Mouse (Mus musculus): Measurements from ENCODE around the gene Syndig1l. TPM values are rescaled to one million over a fixed set of nuclear protein-coding genes. Genes with fewer than 3 reads are reported as not detected.

Gene Syndig1l
- polyA plus RNA-seq, 1 experiment, result 0.48 TPM

DNA sequence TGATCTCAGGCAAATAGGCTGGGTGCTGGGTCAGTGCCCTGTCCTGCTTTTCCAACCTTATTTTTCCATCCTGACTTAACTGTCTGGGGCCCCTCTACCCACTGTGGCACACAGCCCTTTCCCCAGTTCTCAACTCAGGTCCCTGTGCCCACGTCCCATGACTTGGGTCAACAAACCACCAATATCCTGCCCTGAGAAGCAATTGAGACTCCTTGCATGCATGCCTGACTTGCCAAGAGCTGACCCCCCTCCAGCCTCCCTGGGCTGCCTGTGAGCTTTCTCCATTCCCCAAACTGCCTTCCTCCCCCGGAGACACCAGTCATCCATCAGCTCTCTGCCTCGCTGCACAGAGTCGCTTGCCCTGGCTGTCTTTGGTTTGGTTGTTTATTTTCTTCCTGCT is 28.4 kb upstream of the Syndig1l start:
- no peak for DNase-seq (ENCODE audit: low read depth in 1 of 2, low spot score in 2 of 2)
- no peak for TF ChIP-seq CTCF (IDR thresholded peaks at IDR 0.05; ENCODE audit: extremely low read depth, insufficient read depth, insufficient read length, insufficient replicate concordance)
- TF ChIP-seq POLR2A (IDR thresholded peaks at IDR 0.05; ENCODE audit: low read depth, low read length), result no peak
- H3K27ac ChIP-seq (ENCODE audit: insufficient read depth, low read length), result no peak overlapping the region
- H3K36me3 ChIP-seq (ENCODE audit: control insufficient read depth, insufficient read depth, low read length), result no peaks in the 10 kb centered on the region
- WGBS, result 69% methylated on average over 4 of the region's 4 CpGs
- H3K27me3 ChIP-seq (ENCODE audit: control insufficient read depth, insufficient read depth, low read length), result no peaks in the 10 kb centered on the region
- H3K4me3 ChIP-seq (ENCODE audit: extremely low read depth, insufficient read depth, insufficient read length), result no peak overlapping the region
- no peaks in the 10 kb centered on the region for H3K4me1 ChIP-seq (ENCODE audit: control insufficient read depth, insufficient read depth, insufficient read length)

DNA sequence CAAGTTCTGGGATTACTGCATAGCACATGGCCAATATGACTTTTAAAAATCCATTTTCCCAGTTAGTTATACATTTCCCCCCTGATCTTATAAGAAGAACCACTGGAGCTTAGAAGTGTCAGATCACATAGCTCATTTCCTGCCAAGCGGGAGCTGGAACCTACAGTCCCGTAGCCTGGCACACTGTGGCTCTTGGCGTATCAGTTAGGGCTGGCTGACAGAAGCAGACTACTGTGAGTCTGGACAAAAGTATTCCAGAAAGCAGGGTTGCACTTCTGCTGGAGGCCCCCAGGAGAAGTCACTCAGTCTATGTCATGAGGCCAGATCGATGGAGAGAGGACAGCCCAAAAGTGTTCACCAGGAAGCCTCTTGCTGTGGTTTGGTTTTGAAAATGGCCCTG is 27.8 kb upstream of the Syndig1l start:
- DNase-seq (ENCODE audit: low read depth in 1 of 2, low spot score in 2 of 2), result no peak
- 63% methylated on average over 4 of the region's 4 CpGs for WGBS
- H3K4me3 ChIP-seq (ENCODE audit: extremely low read depth, insufficient read depth, insufficient read length), result no peak overlapping the region
- no peak for TF ChIP-seq CTCF (IDR thresholded peaks at IDR 0.05; ENCODE audit: extremely low read depth, insufficient read depth, insufficient read length, insufficient replicate concordance)
- TF ChIP-seq POLR2A (IDR thresholded peaks at IDR 0.05; ENCODE audit: low read depth, low read length), result no peak
- no peak overlapping the region for H3K27ac ChIP-seq (ENCODE audit: insufficient read depth, low read length)
- no peaks in the 10 kb centered on the region for H3K36me3 ChIP-seq (ENCODE audit: control insufficient read depth, insufficient read depth, low read length)
- H3K4me1 ChIP-seq (ENCODE audit: control insufficient read depth, insufficient read depth, insufficient read length), result no peaks in the 10 kb centered on the region
- no peaks in the 10 kb centered on the region for H3K27me3 ChIP-seq (ENCODE audit: control insufficient read depth, insufficient read depth, low read length)

DNA sequence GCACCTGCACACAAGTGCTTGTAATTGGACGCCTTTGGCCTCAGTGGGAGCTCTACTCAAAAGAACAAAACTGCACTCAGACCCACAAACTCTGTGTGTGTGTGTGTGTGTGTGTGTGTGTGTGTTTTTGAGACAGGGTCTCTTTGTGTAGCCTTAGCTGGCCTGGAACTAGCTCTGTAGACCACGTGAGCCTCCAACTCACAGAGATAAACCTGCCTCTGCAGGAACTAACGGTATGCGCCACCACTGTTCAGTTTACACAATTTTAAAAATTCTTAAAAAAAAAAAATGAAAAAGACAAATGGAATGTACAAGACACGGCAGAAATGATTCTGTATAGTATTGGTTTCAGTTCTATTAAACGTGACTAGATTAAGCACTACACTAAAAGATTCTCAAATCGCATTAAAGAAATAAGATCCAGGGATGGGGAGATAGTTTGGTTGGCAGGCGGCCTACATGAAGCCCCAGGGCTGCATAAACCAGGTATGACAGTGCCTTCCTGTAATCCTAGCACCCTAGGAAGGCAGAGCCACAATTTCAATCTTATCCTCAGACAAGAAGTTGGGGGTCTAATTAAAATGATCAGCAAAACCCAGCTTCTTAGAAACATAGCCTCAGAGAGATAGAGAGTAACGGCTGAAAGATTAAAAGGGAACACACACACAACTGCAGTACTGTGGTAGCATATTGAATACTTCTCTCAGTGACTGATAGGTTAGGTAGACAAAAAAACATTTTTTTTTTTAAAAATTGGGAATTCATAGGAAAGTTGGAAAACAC is 20.0 kb upstream of the Syndig1l start:
- no peak for TF ChIP-seq POLR2A (IDR thresholded peaks at IDR 0.05; ENCODE audit: low read depth, low read length)
- TF ChIP-seq CTCF (IDR thresholded peaks at IDR 0.05; ENCODE audit: extremely low read depth, insufficient read depth, insufficient read length, insufficient replicate concordance), result no peak
- 86% methylated on average over 9 of the region's 9 CpGs for WGBS
- no peaks in the 10 kb centered on the region for H3K4me1 ChIP-seq (ENCODE audit: control insufficient read depth, insufficient read depth, insufficient read length)

DNA sequence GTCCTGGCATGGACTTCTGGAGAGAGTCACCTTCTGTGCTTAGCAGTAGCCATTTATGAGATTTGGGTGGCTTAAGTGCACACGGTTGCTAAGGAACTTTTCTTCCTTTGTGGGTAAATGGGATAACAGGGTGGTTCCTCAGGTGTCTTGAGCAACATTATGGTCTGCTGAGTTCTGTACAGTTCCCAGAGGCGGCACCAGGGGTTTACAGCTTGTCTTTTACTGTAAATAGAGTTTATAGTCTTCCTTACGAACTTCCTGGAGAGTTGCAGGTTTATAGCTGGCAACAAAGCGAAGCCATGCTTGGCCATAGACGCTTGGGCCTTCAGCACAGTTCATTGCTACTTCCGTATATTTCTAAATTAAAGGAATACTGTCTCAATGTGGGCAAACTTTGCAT is 15.9 kb upstream of the Syndig1l start:
- no peak overlapping the region for H3K27ac ChIP-seq (ENCODE audit: insufficient read depth, low read length)
- no peaks in the 10 kb centered on the region for H3K4me1 ChIP-seq (ENCODE audit: control insufficient read depth, insufficient read depth, insufficient read length)
- no peak overlapping the region for H3K4me3 ChIP-seq (ENCODE audit: extremely low read depth, insufficient read depth, insufficient read length)
- no peaks in the 10 kb centered on the region for H3K27me3 ChIP-seq (ENCODE audit: control insufficient read depth, insufficient read depth, low read length)
- no peak for DNase-seq (ENCODE audit: low read depth in 1 of 2, low spot score in 2 of 2)
- WGBS, result 85% methylated on average over 6 of the region's 6 CpGs
- H3K36me3 ChIP-seq (ENCODE audit: control insufficient read depth, insufficient read depth, low read length), result no peaks in the 10 kb centered on the region
- no peak for TF ChIP-seq POLR2A (IDR thresholded peaks at IDR 0.05; ENCODE audit: low read depth, low read length)
- TF ChIP-seq CTCF (IDR thresholded peaks at IDR 0.05; ENCODE audit: extremely low read depth, insufficient read depth, insufficient read length, insufficient replicate concordance), result no peak

More for the DNA sequence above, 20.0 kb upstream of the Syndig1l start:
- H3K4me3 ChIP-seq (ENCODE audit: extremely low read depth, insufficient read depth, insufficient read length), result no peak overlapping the region
- DNase-seq (ENCODE audit: low read depth in 1 of 2, low spot score in 2 of 2), result no peak
- H3K27me3 ChIP-seq (ENCODE audit: control insufficient read depth, insufficient read depth, low read length), result no peaks in the 10 kb centered on the region
- H3K27ac ChIP-seq (ENCODE audit: insufficient read depth, low read length), result no peak overlapping the region
- no peaks in the 10 kb centered on the region for H3K36me3 ChIP-seq (ENCODE audit: control insufficient read depth, insufficient read depth, low read length)

DNA sequence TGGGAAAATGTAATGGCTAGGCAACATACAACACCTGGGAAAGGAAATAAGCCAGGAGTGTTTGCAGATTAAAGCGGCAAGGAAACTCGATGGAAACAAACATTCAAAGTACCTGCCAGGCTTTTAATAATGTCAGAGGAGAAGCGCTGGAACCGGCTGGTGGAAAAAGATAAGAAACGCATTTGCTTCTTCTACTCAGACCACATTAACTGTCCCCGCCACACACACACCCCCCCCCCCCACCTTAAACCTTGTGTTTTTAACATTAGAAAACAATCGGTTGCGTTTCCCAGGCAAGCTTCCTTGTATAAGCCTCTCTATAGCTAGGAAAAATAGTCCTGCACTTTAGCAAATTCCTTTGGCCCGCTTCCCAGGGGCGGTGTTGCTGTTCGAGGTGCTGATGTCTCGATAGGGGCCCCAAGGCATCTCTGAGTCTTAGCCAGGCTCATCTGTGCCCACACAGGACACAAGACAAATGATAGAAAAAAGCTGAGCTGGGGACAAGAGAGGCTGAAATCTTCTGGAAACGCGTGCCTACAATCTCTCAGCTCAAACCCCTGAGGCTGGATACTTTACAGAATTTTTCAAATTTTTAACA is 11.3 kb upstream of the Syndig1l start:
- H3K4me3 ChIP-seq (ENCODE audit: extremely low read depth, insufficient read depth, insufficient read length), result no peak overlapping the region

DNA sequence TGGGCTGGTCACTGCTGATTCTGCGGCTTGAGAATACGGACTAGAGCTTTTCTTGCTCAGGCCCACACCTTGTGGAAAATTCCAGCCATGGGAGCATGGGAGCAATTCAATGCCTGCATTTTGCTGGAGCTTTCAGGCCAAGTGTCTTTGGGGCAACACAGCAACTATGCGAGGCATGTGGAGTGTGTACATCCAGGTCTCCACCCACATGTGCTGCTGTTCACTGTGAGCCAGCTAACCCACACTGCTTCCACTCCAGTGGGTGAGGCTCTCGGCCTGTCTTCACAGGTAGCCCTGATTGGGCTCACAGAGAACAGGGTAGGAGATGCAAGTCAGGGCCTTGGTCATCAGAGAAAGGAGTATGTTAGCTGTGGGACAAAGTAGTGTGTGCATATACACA is 9.2 kb upstream of the Syndig1l start:
- TF ChIP-seq POLR2A (IDR thresholded peaks at IDR 0.05; ENCODE audit: low read depth, low read length), result no peak
- no peak for TF ChIP-seq CTCF (IDR thresholded peaks at IDR 0.05; ENCODE audit: extremely low read depth, insufficient read depth, insufficient read length, insufficient replicate concordance)
- no peaks in the 10 kb centered on the region for H3K36me3 ChIP-seq (ENCODE audit: control insufficient read depth, insufficient read depth, low read length)
- H3K27ac ChIP-seq (ENCODE audit: insufficient read depth, low read length), result no peak overlapping the region
- 92% methylated on average over 4 of the region's 4 CpGs for WGBS
- DNase-seq (ENCODE audit: low read depth in 1 of 2, low spot score in 2 of 2), result no peak
- no peaks in the 10 kb centered on the region for H3K4me1 ChIP-seq (ENCODE audit: control insufficient read depth, insufficient read depth, insufficient read length)
- H3K27me3 ChIP-seq (ENCODE audit: control insufficient read depth, insufficient read depth, low read length), result no peaks in the 10 kb centered on the region
- no peak overlapping the region for H3K4me3 ChIP-seq (ENCODE audit: extremely low read depth, insufficient read depth, insufficient read length)

More for the DNA sequence above, 11.3 kb upstream of the Syndig1l start:
- no peak for DNase-seq (ENCODE audit: low read depth in 1 of 2, low spot score in 2 of 2)
- no peaks in the 10 kb centered on the region for H3K4me1 ChIP-seq (ENCODE audit: control insufficient read depth, insufficient read depth, insufficient read length)
- H3K36me3 ChIP-seq (ENCODE audit: control insufficient read depth, insufficient read depth, low read length), result no peaks in the 10 kb centered on the region
- H3K27ac ChIP-seq (ENCODE audit: insufficient read depth, low read length), result no peak overlapping the region
- WGBS, result 21% methylated on average over 14 of the region's 14 CpGs
- H3K27me3 ChIP-seq (ENCODE audit: control insufficient read depth, insufficient read depth, low read length), result no peaks in the 10 kb centered on the region
- no peak for TF ChIP-seq CTCF (IDR thresholded peaks at IDR 0.05; ENCODE audit: extremely low read depth, insufficient read depth, insufficient read length, insufficient replicate concordance)
- TF ChIP-seq POLR2A (IDR thresholded peaks at IDR 0.05; ENCODE audit: low read depth, low read length), result no peak

DNA sequence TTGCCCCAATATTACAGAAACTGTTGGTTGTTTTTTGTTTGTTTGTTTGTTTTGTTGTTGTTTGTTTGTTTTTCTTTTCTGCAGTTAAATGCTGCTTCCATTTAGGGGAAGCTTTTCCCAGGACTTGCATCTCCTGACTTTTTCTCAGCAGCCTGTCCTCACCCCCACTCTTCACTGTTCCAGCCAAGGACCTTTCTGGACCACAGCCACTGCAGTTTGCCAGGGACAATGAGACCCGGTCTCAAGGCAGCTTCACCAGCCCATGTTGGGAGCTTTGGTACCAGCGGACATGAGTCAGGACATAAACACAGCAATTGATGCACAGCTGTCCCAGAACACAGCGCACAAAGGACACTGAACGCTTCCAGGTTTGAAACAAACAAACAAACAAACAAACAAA is 8.3 kb upstream of the Syndig1l start:
- Histone ChIP-seq H3K36me3 (ENCODE audit: control insufficient read depth, insufficient read depth, low read length) (no peaks in the 10 kb centered on the region), H3K4me3 (ENCODE audit: extremely low read depth, insufficient read depth, insufficient read length) (no peak overlapping the region), H3K27me3 (ENCODE audit: control insufficient read depth, insufficient read depth, low read length) (no peaks in the 10 kb centered on the region), H3K27ac (ENCODE audit: insufficient read depth, low read length) (no peak overlapping the region), H3K4me1 (ENCODE audit: control insufficient read depth, insufficient read depth, insufficient read length) (no peaks in the 10 kb centered on the region)
- no peak for TF ChIP-seq POLR2A (IDR thresholded peaks at IDR 0.05; ENCODE audit: low read depth, low read length)
- TF ChIP-seq CTCF (IDR thresholded peaks at IDR 0.05; ENCODE audit: extremely low read depth, insufficient read depth, insufficient read length, insufficient replicate concordance), result no peak
- 81% methylated on average over 4 of the region's 4 CpGs for WGBS
- DNase-seq (ENCODE audit: low read depth in 1 of 2, low spot score in 2 of 2), result no peak

Data from spleen, adult 2 months (tissue).